Mouse (Mus musculus) thymus, postnatal 14 days (tissue): ENCODE measurements at regions not wholly inside any gene's neighbourhood (a gene's known extent, or its start where the extent isn't known, plus 50 kb on each side); places are given as distances from the start of the nearest gene placed in this dataset.

Experiments
- DNase-seq: peaks from one replicate; pipeline ENCODE4 v3.0.0; 2021

DNA sequence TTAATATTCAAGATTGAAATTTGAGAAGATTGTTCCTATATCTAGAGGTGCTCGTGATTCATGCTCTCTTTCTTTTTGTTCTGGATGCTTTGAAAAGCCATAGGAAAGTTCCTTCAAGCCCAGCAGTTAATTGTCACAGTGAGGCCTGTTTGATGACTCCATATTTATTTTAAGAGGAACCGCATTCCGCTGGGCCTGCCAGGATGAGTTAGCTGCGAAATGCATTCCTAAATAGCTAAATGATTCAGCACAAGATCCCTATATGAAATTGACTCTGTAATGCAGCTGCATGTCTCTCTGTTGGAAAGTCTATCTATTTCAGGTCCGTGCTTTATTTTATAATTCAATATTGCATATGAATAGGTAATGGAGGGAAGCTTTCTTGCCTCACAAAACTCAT is 511.9 kb upstream of the Adgra3 start:
- no peak for DNase-seq

GRCm38 (mm10) chr5:50551125-50551524 is 492.3 kb upstream of the Adgra3 start:
- DNase-seq, result no peak

- no peak for DNase-seq
Observed at GRCm38 (mm10) chr5:50512539-50512938, 453.7 kb upstream of the Adgra3 start.

- no peak for DNase-seq
Observed at GRCm38 (mm10) chr5:50509696-50510421, 451.1 kb upstream of the Adgra3 start.

DNA sequence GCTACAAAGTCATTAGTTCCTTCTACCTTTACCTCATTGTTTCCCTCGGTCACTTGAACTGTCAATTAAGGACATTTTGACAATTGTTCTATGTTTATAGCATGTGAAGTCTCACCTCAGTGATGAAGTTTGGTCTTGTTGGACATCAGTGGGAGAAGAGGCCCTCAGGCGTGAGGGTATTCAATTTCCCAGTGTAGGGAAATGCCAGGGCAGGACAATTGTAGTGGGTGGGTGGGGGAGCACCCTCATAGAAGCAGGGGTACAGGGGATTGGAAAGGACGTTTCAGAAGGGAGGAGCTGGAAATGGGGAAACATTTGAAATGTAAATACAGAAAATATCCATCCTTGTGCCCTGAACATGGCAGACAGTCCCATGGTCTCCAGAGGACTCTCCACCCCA is 431.4 kb upstream of the Adgra3 start:
- DNase-seq, result no peak

DNA sequence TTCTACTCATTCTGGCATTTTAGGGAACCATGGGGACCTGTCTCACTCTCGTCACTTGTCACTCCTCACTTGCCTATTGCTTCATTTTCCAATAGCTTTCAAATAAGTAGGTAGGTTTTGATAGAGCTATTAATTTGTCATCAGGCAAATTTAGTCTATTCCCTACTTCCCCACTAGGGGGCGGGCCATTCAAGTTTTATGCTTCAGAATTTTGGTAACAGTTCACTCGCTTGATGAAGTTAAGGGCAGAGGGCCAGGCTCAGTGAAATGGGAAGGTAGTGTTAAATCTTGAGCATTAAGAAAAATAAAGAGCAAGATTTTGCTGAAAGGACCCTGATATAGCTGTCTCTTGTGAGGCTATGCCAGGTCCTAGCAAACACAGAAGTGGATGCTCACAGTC is 418.2 kb upstream of the Adgra3 start:
- peak; percentile 6 for DNase-seq

DNA sequence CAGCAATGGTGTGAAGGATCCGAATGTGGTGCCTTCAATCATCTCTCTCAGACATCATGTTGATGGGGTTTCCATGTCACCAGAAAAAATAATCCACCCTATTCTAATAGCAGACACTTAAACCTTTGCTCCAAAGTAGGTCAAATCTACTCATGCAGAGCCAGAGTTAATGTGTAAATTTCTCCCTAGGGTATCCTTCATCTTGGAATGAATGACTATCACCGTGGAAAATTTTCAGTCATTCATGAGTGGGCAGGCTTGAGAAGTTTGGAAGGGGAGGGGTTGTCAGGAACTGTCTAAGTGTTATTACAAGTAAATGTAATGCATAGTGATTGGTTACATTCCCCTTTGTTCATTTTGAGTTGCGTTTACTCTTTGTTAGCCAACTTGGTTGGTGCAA is 402.7 kb upstream of the Adgra3 start:
- DNase-seq, result no peak

DNA sequence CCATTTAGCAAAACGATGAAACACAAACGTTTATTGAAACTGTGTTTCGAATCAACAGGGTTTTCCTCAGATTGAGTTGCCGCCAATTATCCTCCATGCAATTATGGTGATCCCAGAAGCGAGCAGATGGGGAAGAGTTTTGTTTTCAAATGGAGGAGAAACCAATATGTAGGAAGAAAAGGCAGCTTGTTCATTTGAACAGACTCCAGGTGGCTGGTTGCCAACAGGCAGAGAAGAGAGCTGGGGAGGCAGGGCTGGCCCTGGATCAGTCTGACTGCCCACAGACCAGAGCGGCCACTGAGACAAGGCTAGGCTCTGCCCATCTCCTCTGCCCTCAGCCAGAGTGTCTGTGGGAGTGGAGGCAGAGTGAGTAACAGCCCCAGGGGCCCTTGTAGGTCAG is 398.8 kb upstream of the Adgra3 start:
- DNase-seq, result no peak

DNA sequence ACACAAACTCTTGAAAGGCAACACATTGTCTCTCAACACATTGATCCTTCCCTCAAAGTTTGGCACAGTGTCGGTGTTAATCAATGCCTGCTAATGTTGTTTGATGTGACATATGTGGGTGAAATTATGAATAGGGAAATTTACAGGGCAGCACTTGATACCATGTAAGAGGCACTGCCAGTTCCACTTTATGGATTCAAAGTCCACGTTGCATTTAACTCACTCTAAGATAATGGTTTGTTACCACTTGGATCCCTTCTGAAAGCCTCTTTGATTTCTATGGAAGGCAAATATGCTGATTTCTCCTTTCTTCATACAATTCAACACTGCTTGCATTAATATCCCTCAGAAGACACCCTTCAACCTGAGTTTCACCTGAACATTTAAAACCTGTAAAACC is 395.6 kb upstream of the Adgra3 start:
- no peak for DNase-seq

GRCm38 (mm10) chr5:50406923-50407322 is 348.1 kb upstream of the Adgra3 start:
- no peak for DNase-seq

GRCm38 (mm10) chr5:50406520-50406919 is 347.7 kb upstream of the Adgra3 start:
- DNase-seq, result no peak
